Mouse (Mus musculus) left cerebral cortex, adult 11 months (tissue): ENCODE results near the gene Cep78.

ENCODE experiments used
- DNase-seq: peaks from one replicate; pipeline ENCODE4 v3.0.0; 2022; ENCODE audit warnings: low spot score

Gene Cep78

GRCm38 (mm10) chr19:15984449-15985171, at the start of gene Cep78:
Gene Cep78 (minus strand): TSS chr19:15984989.
- DNase-seq: peak; percentile 87

DNA sequence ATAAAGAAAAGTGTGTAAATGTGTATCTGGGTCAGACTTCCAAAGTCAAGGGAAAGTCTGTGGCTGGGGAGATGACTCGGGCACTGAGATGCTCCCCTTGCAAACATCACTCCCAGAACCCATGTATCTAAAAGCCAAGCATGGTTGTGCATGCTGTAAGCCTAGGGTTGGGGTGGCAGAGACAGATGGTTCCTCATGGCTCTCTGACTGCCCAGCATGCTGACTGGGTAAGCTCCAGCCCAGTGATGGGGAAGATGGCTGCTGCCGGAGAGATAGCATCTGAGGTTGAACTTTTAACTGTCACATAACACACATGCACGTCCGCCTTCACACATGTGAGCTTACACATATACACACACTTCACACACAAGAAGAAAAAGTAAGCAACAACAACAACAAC, 46.5 kb upstream of the Cep78 start:
- DNase-seq: no peak

- DNase-seq: peak; percentile 55
These were observed 44.5 kb upstream of the Cep78 start for GRCm38 (mm10) chr19:16029253-16029771.

GRCm38 (mm10) chr19:16028746-16029252, 44.0 kb upstream of the Cep78 start:
- no peak for DNase-seq

DNA sequence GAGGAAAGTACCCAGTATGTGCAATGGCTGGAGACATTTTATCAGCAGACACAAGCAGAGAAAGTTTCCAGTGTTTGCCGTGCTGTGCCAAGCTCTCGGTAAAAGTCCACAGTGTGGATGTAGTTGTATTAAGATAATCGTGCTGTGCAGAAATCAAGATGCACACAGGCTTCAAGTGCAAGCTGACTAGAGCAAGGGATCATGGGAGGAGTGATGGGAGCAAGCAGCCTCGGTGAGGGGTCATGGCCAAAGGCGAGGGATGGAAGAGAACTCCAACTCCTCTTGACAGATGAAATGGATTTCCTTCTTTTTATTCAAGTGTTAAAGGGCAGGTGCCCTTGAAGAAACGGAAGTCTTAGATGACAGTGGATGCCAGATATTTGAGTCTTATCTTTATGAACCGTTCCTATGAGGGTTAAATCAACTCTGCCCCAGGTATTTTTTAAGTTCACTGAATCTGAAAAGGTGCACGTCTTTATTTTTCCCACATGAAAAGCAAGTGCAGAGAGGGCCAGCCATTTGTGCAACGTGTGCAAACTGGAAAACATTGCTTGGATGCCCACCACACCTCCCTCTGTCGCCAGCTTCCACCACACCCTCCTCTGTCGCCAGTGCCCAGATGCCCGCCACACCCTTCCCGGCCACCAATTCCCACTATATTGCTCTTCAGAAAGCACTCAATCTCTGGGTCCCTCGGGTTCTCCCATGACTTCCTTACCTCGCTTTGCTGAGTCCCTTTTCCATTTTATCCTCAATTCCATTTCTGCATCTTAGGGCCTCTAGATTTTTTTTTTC, 43.3 kb upstream of the Cep78 start:
- DNase-seq: no peak

GRCm38 (mm10) chr19:16026276-16026675, 41.5 kb upstream of the Cep78 start:
- no peak for DNase-seq

GRCm38 (mm10) chr19:16022178-16022577, 37.4 kb upstream of the Cep78 start:
- DNase-seq: no peak

- DNase-seq: no peak
These were observed 31.4 kb upstream of the Cep78 start for GRCm38 (mm10) chr19:16016171-16016570.

DNA sequence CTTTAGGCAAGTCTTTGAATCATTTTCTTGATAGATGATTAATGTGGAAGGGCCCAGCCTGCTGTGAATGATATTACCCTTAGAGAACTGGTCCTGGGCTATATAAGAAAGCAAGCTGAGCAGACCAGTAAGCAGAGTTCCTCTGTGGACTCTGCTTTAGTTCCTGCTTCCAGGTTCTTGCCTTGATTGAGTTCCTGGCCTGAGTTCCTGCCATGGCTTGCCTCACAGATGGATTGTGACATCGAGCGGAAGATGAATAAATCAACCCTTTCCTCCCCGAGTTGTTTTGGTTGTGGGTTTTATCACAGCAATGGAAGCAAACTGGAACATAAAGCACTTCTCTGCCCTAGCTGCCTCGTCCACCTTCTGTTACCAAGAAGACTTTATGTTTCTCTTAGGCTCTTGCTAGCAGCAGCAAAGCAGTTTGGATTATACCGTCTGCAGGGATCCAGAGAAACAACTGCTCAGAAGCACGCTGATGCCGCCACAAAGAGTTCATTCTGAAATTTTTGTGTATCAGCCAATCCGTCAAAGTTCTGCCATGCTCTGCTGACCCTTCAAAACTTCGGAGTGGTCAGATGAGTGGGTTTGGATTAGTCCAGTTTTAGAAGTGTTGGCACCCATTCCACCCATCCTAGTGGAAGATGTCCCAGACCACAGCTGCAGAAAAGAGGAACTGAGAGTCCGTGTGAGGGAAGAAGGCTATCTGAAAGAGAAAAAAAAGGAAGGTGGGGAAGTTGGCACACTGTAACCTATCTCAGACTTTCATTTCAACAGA, 30.6 kb upstream of the Cep78 start:
- DNase-seq: no peak

GRCm38 (mm10) chr19:16009746-16010337, 25.1 kb upstream of the Cep78 start:
- DNase-seq: no peak

- DNase-seq: no peak
These were observed 24.3 kb upstream of the Cep78 start for GRCm38 (mm10) chr19:16009111-16009510.

- peak; percentile 37 for DNase-seq
These were observed 22.3 kb upstream of the Cep78 start for GRCm38 (mm10) chr19:16007131-16007530.

DNA sequence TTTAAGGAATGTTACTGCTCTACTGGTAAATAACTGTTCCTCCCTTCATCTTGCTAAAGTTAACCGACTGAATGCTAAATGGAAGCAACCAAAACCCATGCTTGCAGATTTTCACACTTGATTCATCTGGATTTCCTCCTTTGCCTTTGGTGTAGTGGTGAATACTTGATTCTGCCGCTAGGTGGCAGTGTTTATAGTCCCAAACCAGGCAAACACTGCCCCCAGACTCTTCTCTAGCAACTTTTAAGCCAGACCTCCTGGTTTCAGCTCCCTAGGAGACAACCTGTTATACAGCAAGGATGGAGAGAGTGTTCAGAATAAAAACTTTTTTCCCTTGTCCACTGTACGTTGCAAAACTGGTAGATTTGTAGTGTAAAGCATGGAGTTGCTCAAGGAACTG, 13.4 kb upstream of the Cep78 start:
- peak; percentile 56 for DNase-seq

- DNase-seq: peak; percentile 55
These were observed 12.2 kb upstream of the Cep78 start for GRCm38 (mm10) chr19:15996901-15997564.

- no peak for DNase-seq
These were observed 5.3 kb upstream of the Cep78 start for GRCm38 (mm10) chr19:15990102-15990501.

- no peak for DNase-seq
These were observed 454 bp upstream of the Cep78 start for GRCm38 (mm10) chr19:15985172-15985713.

DNA sequence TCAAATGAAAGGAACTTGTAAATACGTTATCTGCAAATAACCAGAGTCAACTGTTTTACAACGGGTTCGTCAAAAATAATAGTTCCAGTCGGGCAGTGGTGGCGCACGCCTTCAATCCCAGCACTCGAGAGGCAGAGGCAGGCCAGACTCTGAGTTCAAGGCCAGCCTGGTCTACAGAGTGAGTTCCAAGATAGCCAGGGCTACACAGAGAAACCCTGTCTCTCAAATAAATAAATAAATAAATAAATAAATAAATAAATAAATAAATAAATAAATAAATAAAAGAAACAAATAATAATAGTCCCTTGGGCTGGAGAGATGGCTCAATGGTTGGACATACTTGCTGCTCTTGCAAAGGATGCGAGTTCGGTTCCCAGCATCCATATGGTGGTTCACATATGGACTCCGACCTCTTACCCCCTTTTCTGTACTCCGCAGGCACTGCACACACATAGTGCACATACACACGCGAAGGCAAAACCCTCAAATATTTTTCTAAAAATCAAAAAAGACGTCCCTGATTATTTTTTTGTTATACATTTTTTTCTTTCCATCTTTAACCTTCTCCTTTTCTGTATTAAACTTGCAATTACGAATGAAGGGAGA, 947 bp downstream of the Cep78 start:
- DNase-seq: no peak

- DNase-seq: no peak
These were observed 1.7 kb downstream of the Cep78 start for GRCm38 (mm10) chr19:15982926-15983738.

GRCm38 (mm10) chr19:15981861-15982260, 2.9 kb downstream of the Cep78 start:
- DNase-seq: peak; percentile 30

DNA sequence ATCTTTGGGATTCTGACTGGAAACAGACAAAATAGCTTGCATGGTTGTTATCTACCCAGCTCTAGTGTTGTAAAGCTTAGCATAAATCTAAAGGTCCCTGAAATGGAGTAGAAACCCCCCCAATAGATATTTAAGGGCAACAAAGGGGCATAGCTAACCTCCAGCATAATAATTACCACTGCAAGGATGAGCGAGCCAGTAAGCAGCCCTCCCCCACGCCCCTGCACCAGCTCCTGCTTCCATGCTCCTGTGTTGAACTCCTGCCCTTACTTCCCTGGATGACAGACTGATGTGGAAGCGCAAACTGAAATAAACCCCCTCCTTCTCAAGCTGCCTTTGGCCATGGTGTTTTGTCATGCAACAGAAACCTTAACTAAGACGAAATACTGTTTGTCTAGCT, 11.4 kb downstream of the Cep78 start:
- no peak for DNase-seq
